Mouse (Mus musculus) erythroblast, embryonic 14.5 days (primary cell): Measurements from ENCODE around the gene Prss41. TPM values are rescaled to one million over a fixed set of nuclear protein-coding genes. Genes with fewer than 3 reads are reported as not detected.
"Not testable (repeated sequence)": the region's sequence is repeated elsewhere in the genome, so short reads cannot be mapped to it uniquely, and the experiment has no call there.

ENCODE experiments used
- H3K27me3 ChIP-seq: 2 replicates; pipeline ENCODE4 v1.6.1; 2012; ENCODE audit warnings: inconsistent platforms; ENCODE audit not compliant: control insufficient read depth
- H3K36me3 ChIP-seq: 2 replicates; pipeline ENCODE4 v1.6.1; 2012; ENCODE audit warnings: mild to moderate bottlenecking, inconsistent platforms; ENCODE audit not compliant: control insufficient read depth
- H3K4me1 ChIP-seq: 2 replicates; pipeline ENCODE4 v1.6.1; 2012; ENCODE audit warnings: inconsistent platforms; ENCODE audit not compliant: control insufficient read depth
- H3K4me3 ChIP-seq: replicated peaks from 2 replicates; pipeline ENCODE3; 2012; ENCODE audit warnings: moderate library complexity, mild to moderate bottlenecking, inconsistent platforms
- H3K9me3 ChIP-seq: 2 replicates; pipeline ENCODE4 v1.6.1; 2012; ENCODE audit warnings: low read length, inconsistent platforms, mixed read lengths; ENCODE audit not compliant: control insufficient read depth
- GATA1 ChIP-seq: IDR thresholded peaks from 2 replicates; pipeline ENCODE4 v1.6.1; 2012; ENCODE audit warnings: low read length, inconsistent platforms, mixed read lengths
- TAL1 ChIP-seq: IDR thresholded peaks from 3 replicates; pipeline ENCODE4 v1.6.1; 2012; ENCODE audit warnings: low read length, inconsistent platforms, mixed read lengths
- polyA plus RNA-seq: library from polyadenylated mRNA; stranded (reverse); fragments of >175 nt; gene quantifications from 2 replicates; pipeline ENCODE4 v1.2.3, GENCODE M21; 2012

The Prss41 gene
- 0.05 and 0.09 TPM in 2 replicates for polyA plus RNA-seq

DNA sequence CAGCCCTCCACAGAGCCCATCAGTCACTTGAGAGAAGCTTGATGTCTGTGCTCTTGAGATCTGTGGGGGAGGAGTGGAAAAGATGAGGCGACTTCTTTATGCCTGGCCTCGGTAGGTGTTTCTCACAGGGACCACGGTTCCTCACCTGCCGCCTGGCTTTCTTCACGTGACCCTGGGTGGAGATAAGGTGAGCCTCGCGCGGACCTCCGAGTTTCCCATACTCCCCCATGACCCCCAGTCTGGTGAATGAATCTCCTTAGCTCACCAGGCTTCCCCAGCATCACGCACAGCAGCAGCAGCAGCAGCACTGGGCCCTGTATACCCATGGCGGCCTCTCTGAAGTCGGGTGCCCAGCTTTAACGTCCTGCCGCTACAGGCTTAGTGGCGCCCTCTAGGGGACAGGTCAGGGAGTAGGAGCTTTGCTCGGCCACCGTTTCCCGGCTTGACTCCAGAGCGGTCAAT is at the start of gene Prss41, which contains the start of gene Prss32:
Gene Prss41 (minus strand): TSS at position 361 of the 462 bp plus-strand sequence.
Gene Prss32 (plus strand): TSS at position 44 of the 462 bp plus-strand sequence.
- no peaks in the 10 kb centered on the region for H3K9me3 ChIP-seq
- peaks cover 11% of the 10 kb centered on the region for H3K4me1 ChIP-seq
- H3K27me3 ChIP-seq: no peaks in the 10 kb centered on the region
- peak within 1 kb of the TSS; percentile 49 for H3K4me3 ChIP-seq
- TF ChIP-seq GATA1 (no peak), TAL1 (no peak)
- H3K36me3 ChIP-seq: no peaks in the 10 kb centered on the region

- H3K4me3 ChIP-seq, H3K27me3 ChIP-seq, H3K4me1 ChIP-seq, H3K36me3 ChIP-seq, H3K9me3 ChIP-seq: not testable (repeated sequence)
These were observed 36.6 kb upstream of the Prss41 start, which contains the start of the genes Dcpp1 and Dcpp2 for GRCm38 (mm10) chr17:23880576-23880975. TSS of gene Dcpp1 (plus strand) at chr17:23880876. TSS of gene Dcpp2 (plus strand) at chr17:23880880.

- H3K36me3 ChIP-seq: no peaks in the 10 kb centered on the region
- TF ChIP-seq GATA1 (no peak), TAL1 (no peak)
- H3K4me1 ChIP-seq: no peaks in the 10 kb centered on the region
- H3K9me3 ChIP-seq: no peaks in the 10 kb centered on the region
- H3K27me3 ChIP-seq: no peaks in the 10 kb centered on the region
- no peak overlapping the region for H3K4me3 ChIP-seq
These were observed 33.2 kb upstream of the Prss41 start for GRCm38 (mm10) chr17:23877166-23877565.

DNA sequence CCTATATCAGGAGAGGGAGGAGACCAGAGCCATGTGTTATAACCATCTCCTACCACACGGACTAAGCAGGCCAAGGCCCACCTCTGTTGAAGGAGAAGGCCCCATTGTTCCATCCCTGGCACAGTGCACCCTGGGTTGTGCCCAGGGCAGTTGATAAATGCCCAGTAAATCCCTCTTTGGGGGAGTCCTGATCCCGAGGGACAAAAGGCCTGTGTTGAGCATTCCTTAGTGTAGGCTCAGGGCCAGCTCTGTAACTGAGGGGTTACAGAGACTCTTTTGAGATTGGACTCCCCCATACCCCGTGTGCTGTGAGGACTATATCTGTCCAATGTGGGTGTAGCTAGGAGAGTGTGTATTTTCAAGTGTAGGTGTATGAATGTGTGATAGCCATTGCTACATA is 32.8 kb upstream of the Prss41 start:
- H3K4me3 ChIP-seq: no peak overlapping the region
- H3K4me1 ChIP-seq: no peaks in the 10 kb centered on the region
- H3K9me3 ChIP-seq: no peaks in the 10 kb centered on the region
- no peaks in the 10 kb centered on the region for H3K36me3 ChIP-seq
- no peaks in the 10 kb centered on the region for H3K27me3 ChIP-seq
- no peak for TF ChIP-seq GATA1
- no peak for TF ChIP-seq TAL1

DNA sequence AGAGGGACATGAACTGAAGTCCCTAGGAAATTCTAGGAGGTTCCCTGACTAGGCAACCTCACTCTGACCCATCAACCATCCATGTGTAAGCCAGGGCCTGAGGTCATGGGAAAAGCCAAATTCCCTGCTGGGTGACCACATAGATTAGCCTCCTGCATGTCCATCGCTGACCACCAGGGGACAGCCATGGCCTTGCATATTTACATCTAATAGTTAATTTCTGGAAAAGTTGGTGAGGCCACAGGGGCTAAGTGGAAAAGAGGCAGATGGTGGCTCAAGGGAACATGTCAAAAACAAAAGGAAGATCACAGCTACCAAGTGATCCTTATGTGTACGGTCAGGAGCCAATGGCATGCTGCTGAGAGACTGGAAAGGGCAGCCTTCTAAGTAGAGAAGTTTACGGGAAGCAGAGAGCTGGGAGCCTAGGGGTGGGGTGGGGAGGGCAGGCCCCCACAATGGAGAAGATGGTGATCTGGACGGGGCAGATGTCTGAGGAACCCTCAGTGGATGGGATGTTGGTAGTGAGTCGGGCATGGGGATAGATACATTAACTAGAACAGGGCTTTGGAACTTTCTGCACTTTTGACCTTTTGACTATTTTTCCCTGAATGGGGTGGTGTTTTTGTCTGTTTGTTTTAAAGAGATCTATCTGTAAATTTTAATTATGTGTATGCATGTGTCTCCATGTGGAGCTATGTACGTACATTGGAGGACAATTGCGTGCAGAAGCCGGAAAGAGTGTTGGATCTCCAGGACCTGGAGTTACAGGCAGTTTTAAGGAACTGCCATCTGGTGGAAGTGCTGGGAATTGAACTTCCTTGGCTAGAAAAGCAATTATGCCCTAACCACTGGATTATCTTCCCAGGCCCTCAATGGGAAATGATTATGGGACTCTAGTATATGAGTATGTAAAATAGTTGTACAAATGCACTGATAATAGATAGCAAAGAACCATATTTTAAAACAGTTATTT is 30.2 kb upstream of the Prss41 start:
- Histone ChIP-seq H3K36me3 (no peaks in the 10 kb centered on the region), H3K4me3 (no peak overlapping the region), H3K9me3 (no peaks in the 10 kb centered on the region), H3K4me1 (no peaks in the 10 kb centered on the region), H3K27me3 (no peaks in the 10 kb centered on the region)
- TF ChIP-seq GATA1 (no peak), TAL1 (no peak)

- Histone ChIP-seq H3K4me1 (no peaks in the 10 kb centered on the region), H3K27me3 (no peaks in the 10 kb centered on the region), H3K36me3 (no peaks in the 10 kb centered on the region), H3K9me3 (no peaks in the 10 kb centered on the region), H3K4me3 (no peak overlapping the region)
- TF ChIP-seq TAL1: no peak
These were observed 24.5 kb upstream of the Prss41 start for GRCm38 (mm10) chr17:23868513-23868912.

- Histone ChIP-seq H3K36me3 (no peaks in the 10 kb centered on the region), H3K9me3 (no peaks in the 10 kb centered on the region), H3K4me1 (no peaks in the 10 kb centered on the region), H3K4me3 (no peak within 1 kb of the TSS), H3K27me3 (no peaks in the 10 kb centered on the region)
- TF ChIP-seq TAL1 (no peak), GATA1 (no peak)
These were observed 23.8 kb upstream of the Prss41 start, which contains the start of gene Prss21 for GRCm38 (mm10) chr17:23867756-23868155. TSS of gene Prss21 (plus strand) at chr17:23868056.

- Histone ChIP-seq H3K36me3 (no peaks in the 10 kb centered on the region), H3K4me1 (no peaks in the 10 kb centered on the region), H3K27me3 (no peaks in the 10 kb centered on the region), H3K4me3 (no peak overlapping the region), H3K9me3 (no peaks in the 10 kb centered on the region)
- TF ChIP-seq TAL1: no peak
- no peak for TF ChIP-seq GATA1
These were observed 19.0 kb upstream of the Prss41 start for GRCm38 (mm10) chr17:23862926-23863325.

DNA sequence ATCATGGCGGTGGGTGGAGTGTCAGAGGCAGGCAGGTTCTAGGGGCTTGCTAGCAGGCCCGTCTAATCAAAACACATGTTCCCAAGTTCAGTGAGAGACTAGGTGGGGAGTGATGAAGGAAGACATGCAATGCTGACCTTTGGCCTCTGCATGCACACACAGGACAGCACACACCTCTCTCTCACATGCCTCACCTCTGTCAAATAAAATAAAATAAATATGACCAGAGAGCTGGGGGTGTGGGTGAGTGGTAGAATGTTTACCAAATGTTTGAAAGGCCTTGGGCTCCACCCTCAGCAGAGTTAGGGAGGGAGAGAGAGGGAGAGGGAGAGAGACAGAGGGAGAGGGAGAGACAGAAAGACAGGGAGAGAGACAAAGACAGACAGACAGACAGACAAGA is 13.9 kb upstream of the Prss41 start:
- no peak overlapping the region for H3K4me3 ChIP-seq
- no peak for TF ChIP-seq GATA1
- no peak for TF ChIP-seq TAL1
- H3K9me3 ChIP-seq: no peaks in the 10 kb centered on the region
- no peaks in the 10 kb centered on the region for H3K27me3 ChIP-seq
- H3K4me1 ChIP-seq: no peaks in the 10 kb centered on the region
- no peaks in the 10 kb centered on the region for H3K36me3 ChIP-seq
